Mouse (Mus musculus): ENCODE results near the gene Fdxacb1. TPM values are rescaled to one million over a fixed set of nuclear protein-coding genes. Genes with fewer than 3 reads are reported as not detected.

Gene Fdxacb1
- polyA plus RNA-seq, 1 experiment from 2014 or later: 10.1 TPM

GRCm38 (mm10) chr9:50727171-50727924 lies 40.7 kb upstream of the Fdxacb1 start:
- Histone ChIP-seq H3K4me3 (ENCODE audit: low read depth, low read length) (peak overlapping the region; percentile 58), H3K9me3 (replicated peaks; ENCODE audit: control insufficient read depth, low read length) (no peaks in the 10 kb centered on the region), H3K27ac (ENCODE audit: low read depth, low read length) (peak overlapping the region; percentile 56), H3K27me3 (replicated peaks; ENCODE audit: control insufficient read depth, insufficient read depth, low read length) (no peaks in the 10 kb centered on the region), H3K4me1 (ENCODE audit: control insufficient read depth, insufficient read depth, low read length) (peaks cover 36% of the 10 kb centered on the region), H3K4me2 (ENCODE audit: low read length) (peak overlapping the region; percentile 88), H3K9ac (ENCODE audit: low read length) (peak overlapping the region; percentile 76), H3K36me3 (ENCODE audit: control insufficient read depth, insufficient read depth, low read length) (no peaks in the 10 kb centered on the region)
- WGBS: under 1% methylated on average over 30 of the region's 30 CpGs
- no peak; the same call in 1 of the 2 replicates for ATAC-seq
- DNase-seq (ENCODE audit: low spot score): peak; percentile 49

DNA sequence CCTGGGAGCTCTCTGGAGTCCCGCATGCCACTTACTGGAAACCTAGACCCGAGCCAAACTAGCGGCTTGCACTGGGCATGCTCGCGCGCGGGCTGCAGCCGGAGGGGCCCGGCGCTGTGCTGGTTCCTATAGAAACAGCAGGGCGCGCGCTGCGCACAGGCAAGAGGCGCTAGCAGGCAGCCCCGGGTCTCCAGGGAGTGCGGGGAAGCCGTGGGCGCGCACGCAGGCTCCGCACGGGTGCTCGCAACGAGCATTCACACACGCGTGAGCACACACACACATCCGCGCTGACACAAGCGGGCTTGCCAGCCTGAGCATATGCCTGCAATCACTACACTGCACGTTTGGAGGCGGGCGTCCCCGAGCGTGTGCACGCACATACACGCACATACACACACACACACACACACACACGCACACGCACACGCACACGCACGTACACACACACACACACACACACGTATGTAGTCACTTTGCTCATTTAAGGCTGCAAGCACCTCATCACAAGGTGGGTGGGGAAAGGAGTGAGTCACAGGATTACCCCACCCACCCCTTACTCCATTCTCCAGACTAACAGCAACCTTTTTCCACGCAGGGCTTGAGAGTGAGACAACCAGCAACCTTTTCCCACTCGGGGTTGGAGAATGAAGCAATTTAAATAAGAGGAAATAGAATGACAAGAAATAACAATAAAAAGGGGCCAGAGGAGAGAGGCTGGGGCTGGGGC lies 39.9 kb upstream of the Fdxacb1 start:
- Histone ChIP-seq H3K27me3 (replicated peaks; ENCODE audit: control insufficient read depth, insufficient read depth, low read length) (no peaks in the 10 kb centered on the region), H3K9ac (ENCODE audit: low read length) (peak overlapping the region; percentile 76), H3K36me3 (ENCODE audit: control insufficient read depth, insufficient read depth, low read length) (no peaks in the 10 kb centered on the region), H3K27ac (ENCODE audit: low read depth, low read length) (peak overlapping the region; percentile 56), H3K4me1 (ENCODE audit: control insufficient read depth, insufficient read depth, low read length) (peaks cover 30% of the 10 kb centered on the region), H3K9me3 (replicated peaks; ENCODE audit: control insufficient read depth, low read length) (no peaks in the 10 kb centered on the region), H3K4me3 (ENCODE audit: low read depth, low read length) (peak overlapping the region; percentile 58), H3K4me2 (ENCODE audit: low read length) (peak overlapping the region; percentile 88)
- ATAC-seq (peak; percentile 98), DNase-seq (ENCODE audit: low spot score) (peak; percentile 96)
- under 1% methylated on average over 45 of the region's 45 CpGs for WGBS

GRCm38 (mm10) chr9:50729600-50729999 lies 38.4 kb upstream of the Fdxacb1 start:
- Histone ChIP-seq H3K27me3 (replicated peaks; ENCODE audit: control insufficient read depth, insufficient read depth, low read length) (no peaks in the 10 kb centered on the region), H3K9ac (ENCODE audit: low read length) (no peak overlapping the region), H3K27ac (ENCODE audit: low read depth, low read length) (no peak overlapping the region), H3K4me3 (ENCODE audit: low read depth, low read length) (no peak overlapping the region), H3K36me3 (ENCODE audit: control insufficient read depth, insufficient read depth, low read length) (no peaks in the 10 kb centered on the region), H3K4me1 (ENCODE audit: control insufficient read depth, insufficient read depth, low read length) (peaks cover 17% of the 10 kb centered on the region), H3K9me3 (replicated peaks; ENCODE audit: control insufficient read depth, low read length) (no peaks in the 10 kb centered on the region), H3K4me2 (ENCODE audit: low read length) (no peak overlapping the region)
- WGBS: 80% methylated on average over 4 of the region's 4 CpGs
- DNase-seq (ENCODE audit: low spot score) (no peak), ATAC-seq (no peak)

GRCm38 (mm10) chr9:50732560-50732959 lies 35.5 kb upstream of the Fdxacb1 start:
- H3K4me1 ChIP-seq (ENCODE audit: control insufficient read depth, insufficient read depth, low read length): peaks cover under 1% of the 10 kb centered on the region; the same call in 1 of the 2 replicates
- H3K9me3 ChIP-seq (replicated peaks; ENCODE audit: control insufficient read depth, low read length): no peaks in the 10 kb centered on the region
- no peaks in the 10 kb centered on the region for H3K36me3 ChIP-seq (ENCODE audit: control insufficient read depth, insufficient read depth, low read length)
- DNase-seq (ENCODE audit: low spot score) (peak; percentile 14), ATAC-seq (no peak)
- H3K27ac ChIP-seq (ENCODE audit: low read depth, low read length): no peak overlapping the region
- no peaks in the 10 kb centered on the region for H3K27me3 ChIP-seq (replicated peaks; ENCODE audit: control insufficient read depth, insufficient read depth, low read length)
- H3K9ac ChIP-seq (ENCODE audit: low read length): 0 out of 2 replicates have a peak overlapping the region, but pooled peaks have one; percentile 21
- WGBS: 9% methylated on average over 4 of the region's 4 CpGs
- no peak overlapping the region for H3K4me3 ChIP-seq (ENCODE audit: low read depth, low read length)
- no peak overlapping the region for H3K4me2 ChIP-seq (ENCODE audit: low read length)

GRCm38 (mm10) chr9:50734989-50735388 lies 33.0 kb upstream of the Fdxacb1 start:
- no peak overlapping the region for H3K27ac ChIP-seq (ENCODE audit: low read depth, low read length)
- no peak overlapping the region for H3K4me3 ChIP-seq (ENCODE audit: low read depth, low read length)
- no peak overlapping the region for H3K9ac ChIP-seq (ENCODE audit: low read length)
- no peaks in the 10 kb centered on the region for H3K9me3 ChIP-seq (replicated peaks; ENCODE audit: control insufficient read depth, low read length)
- H3K36me3 ChIP-seq (ENCODE audit: control insufficient read depth, insufficient read depth, low read length): no peaks in the 10 kb centered on the region
- H3K4me1 ChIP-seq (ENCODE audit: control insufficient read depth, insufficient read depth, low read length): peaks cover 7% of the 10 kb centered on the region; the same call in 1 of the 2 replicates
- ATAC-seq: no peak
- 2% methylated on average over 9 of the region's 9 CpGs for WGBS
- H3K27me3 ChIP-seq (replicated peaks; ENCODE audit: control insufficient read depth, insufficient read depth, low read length): no peaks in the 10 kb centered on the region
- H3K4me2 ChIP-seq (ENCODE audit: low read length): 0 out of 2 replicates have a peak overlapping the region, but pooled peaks have one; percentile 33
- peak; percentile 79 for DNase-seq (ENCODE audit: low spot score)

DNA sequence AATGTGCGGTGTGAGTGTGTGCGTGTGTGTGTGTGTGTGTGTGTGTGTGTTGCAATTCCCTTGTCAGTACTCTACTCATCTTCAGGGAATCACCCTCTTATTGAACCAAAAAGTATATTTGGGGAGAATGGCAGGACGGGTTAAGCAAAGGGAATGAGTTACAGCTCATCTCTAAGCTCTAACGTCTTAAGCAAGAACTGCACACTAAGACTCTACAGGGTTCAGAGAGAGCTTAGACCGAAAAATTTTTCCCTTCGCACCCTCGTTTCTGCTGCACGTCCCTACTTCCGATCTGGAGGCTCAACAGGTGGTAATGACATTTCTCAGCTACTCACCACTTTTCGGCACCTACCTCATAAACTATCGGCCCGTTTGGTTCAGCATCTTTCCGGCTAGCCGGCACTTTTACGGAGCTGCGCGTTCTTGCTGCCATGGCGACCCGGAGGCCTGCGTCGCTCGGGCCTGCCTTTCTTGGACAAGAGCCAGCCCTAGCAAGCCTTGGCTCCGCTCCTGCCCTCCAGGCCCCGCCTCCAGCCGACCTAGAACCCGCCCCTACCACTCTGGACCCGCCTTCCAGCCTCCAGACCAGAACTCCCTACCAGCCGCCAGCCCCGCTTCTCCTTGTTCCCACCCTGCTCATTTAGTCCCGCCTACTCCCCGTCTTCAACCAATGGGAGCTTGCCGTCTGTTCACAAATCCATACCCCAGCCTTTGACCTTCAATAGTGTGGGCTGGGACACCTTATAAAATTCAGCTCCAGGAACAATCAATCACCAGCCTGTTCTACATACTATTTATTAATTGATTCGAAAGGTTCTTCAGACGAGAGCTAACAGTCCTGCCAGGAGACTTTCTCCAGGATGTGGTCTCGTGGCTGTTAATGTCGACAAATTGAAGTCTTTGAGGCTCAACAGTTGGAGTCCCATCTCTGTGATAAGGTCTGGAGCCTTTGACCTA lies 28.8 kb upstream of the Fdxacb1 start, which contains the start of gene Dixdc1:
Dixdc1 (minus strand) TSS at position 604 of the 957 bp plus-strand sequence.
- peak within 1 kb of the TSS; percentile 62 for H3K4me2 ChIP-seq (ENCODE audit: low read length)
- peaks cover 7% of the 10 kb centered on the region; the same call in 1 of the 2 replicates for H3K4me1 ChIP-seq (ENCODE audit: control insufficient read depth, insufficient read depth, low read length)
- peak within 1 kb of the TSS; percentile 27 for H3K4me3 ChIP-seq (ENCODE audit: low read depth, low read length)
- no peak within 1 kb of the TSS for H3K27ac ChIP-seq (ENCODE audit: low read depth, low read length)
- no peaks in the 10 kb centered on the region for H3K27me3 ChIP-seq (replicated peaks; ENCODE audit: control insufficient read depth, insufficient read depth, low read length)
- H3K9me3 ChIP-seq (replicated peaks; ENCODE audit: control insufficient read depth, low read length): no peaks in the 10 kb centered on the region
- ATAC-seq: peak; percentile 97
- DNase-seq (ENCODE audit: low spot score): peak; percentile 87
- WGBS: 12% methylated on average over 36 of the region's 36 CpGs
- H3K9ac ChIP-seq (ENCODE audit: low read length): no peak within 1 kb of the TSS
- no peaks in the 10 kb centered on the region for H3K36me3 ChIP-seq (ENCODE audit: control insufficient read depth, insufficient read depth, low read length)

DNA sequence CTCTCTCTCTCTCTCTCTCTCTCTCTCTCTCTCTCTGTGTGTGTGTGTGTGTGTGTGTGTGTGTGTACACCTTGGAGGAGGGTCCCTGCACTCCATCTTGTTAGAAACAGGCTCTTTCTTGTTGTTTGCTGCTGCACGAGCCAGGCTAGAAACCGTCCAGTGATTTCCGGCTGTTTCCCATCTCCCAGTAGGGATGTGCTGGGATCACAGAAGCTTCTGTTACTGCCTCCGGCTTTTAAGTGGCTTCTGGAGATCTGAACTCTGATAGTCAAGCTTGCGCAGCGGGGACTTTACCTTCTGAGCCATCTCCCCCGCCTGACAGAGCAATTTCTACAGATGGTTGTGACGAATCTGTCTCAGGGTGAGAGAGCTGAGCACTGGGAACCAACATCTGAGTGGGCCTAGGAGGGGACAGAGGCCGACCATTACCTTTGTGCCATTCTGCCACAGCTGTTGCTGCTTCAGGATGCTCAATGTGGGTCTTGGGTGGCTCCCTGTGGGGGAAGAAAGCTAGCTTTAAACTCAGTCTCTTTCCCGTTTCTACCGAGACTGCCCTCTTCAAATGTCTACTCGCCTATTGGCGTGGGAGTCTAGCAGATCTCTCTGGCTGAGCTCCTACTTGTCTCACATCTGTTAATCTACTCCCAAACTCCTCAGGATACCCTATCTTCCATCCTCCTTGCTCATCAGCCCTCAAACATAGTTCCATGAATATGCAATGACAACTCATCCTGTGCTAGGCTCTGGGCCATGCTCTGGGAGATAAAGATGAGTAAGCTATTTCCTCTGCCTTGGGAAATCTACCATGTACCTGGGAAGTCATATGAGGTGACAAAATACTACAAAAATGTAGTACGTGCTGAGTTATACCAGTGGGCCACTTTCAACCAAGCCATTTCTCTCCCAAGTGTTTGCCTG lies 26.9 kb upstream of the Fdxacb1 start:
- H3K27ac ChIP-seq (ENCODE audit: low read depth, low read length): no peak overlapping the region
- no peaks in the 10 kb centered on the region for H3K36me3 ChIP-seq (ENCODE audit: control insufficient read depth, insufficient read depth, low read length)
- WGBS: 91% methylated on average over 14 of the region's 14 CpGs
- H3K4me2 ChIP-seq (ENCODE audit: low read length): no peak overlapping the region
- ATAC-seq: no peak
- no peak overlapping the region for H3K4me3 ChIP-seq (ENCODE audit: low read depth, low read length)
- H3K9ac ChIP-seq (ENCODE audit: low read length): no peak overlapping the region
- H3K9me3 ChIP-seq (replicated peaks; ENCODE audit: control insufficient read depth, low read length): no peaks in the 10 kb centered on the region
- no peak for DNase-seq (ENCODE audit: low spot score)
- no peaks in the 10 kb centered on the region for H3K27me3 ChIP-seq (replicated peaks; ENCODE audit: control insufficient read depth, insufficient read depth, low read length)
- H3K4me1 ChIP-seq (ENCODE audit: control insufficient read depth, insufficient read depth, low read length): peaks cover 7% of the 10 kb centered on the region; the same call in 1 of the 2 replicates
